Mouse (Mus musculus) kidney, adult 18-20 months (tissue): Measurements from ENCODE around the gene Six6.

ENCODE experiments used
- DNase-seq: peaks from one replicate; pipeline ENCODE4 v3.0.0; 2021

Gene Six6

GRCm38 (mm10) chr12:72958446-72958845 lies 18.8 kb downstream of the Six6 start:
- DNase-seq, result no peak

- DNase-seq, result no peak
Observed at GRCm38 (mm10) chr12:72962761-72963160, 23.1 kb downstream of the Six6 start.

- no peak for DNase-seq
Observed at GRCm38 (mm10) chr12:72967541-72967940, 27.8 kb downstream of the Six6 start.

- no peak for DNase-seq
Observed at GRCm38 (mm10) chr12:72970620-72971019, 30.9 kb downstream of the Six6 start.

GRCm38 (mm10) chr12:72973161-72973560 lies 33.5 kb downstream of the Six6 start:
- DNase-seq, result peak; percentile 51

GRCm38 (mm10) chr12:72976172-72976571 lies 36.5 kb downstream of the Six6 start:
- no peak for DNase-seq

- peak; percentile 71 for DNase-seq
Observed at GRCm38 (mm10) chr12:72976718-72977117, 37.0 kb downstream of the Six6 start.

GRCm38 (mm10) chr12:72977851-72978250 lies 38.2 kb downstream of the Six6 start:
- no peak for DNase-seq

GRCm38 (mm10) chr12:72979236-72979635 lies 39.5 kb downstream of the Six6 start:
- DNase-seq, result no peak

- peak; percentile 2 for DNase-seq
Observed at GRCm38 (mm10) chr12:72982616-72983015, 42.9 kb downstream of the Six6 start.

- DNase-seq, result no peak
Observed at GRCm38 (mm10) chr12:72983071-72983857, 43.6 kb downstream of the Six6 start.
